In genomic region chr11:106167435-106167834, GRCm38 (mm10) we compare ENCODE assay signal across 18 mouse cellular contexts. TPM values are rescaled to one million over a fixed set of nuclear protein-coding genes. Genes with fewer than 3 reads are reported as not detected.
DNase-seq lines count a peak whose midpoint lies in the region; ATAC-seq lines count a peak whose summit lies in the region.
"Had no signal": no experiment of that assay in that cellular context is flagged by ENCODE, and none has a peak within 500 bp of the region (broad histone marks: within the 10 kb centered on the region; RNA-seq: fewer than 3 reads in every experiment).

No protein-coding gene starts in this region.

- 88% methylated on average over 5 of the region's 5 CpGs for WGBS in limb, embryonic 10.5 days
- WGBS in forebrain, embryonic 10.5 days = 86% methylated on average over 5 of the region's 5 CpGs

- no peaks in the 10 kb centered on the region for H3K27me3 ChIP-seq in limb, embryonic 10.5 days (ENCODE audit: low read depth, poor library complexity, severe bottlenecking)
- H3K27me3 ChIP-seq in forebrain, embryonic 10.5 days (ENCODE audit: poor library complexity, severe bottlenecking) = no peaks in the 10 kb centered on the region
- H3K27me3 ChIP-seq: forebrain, embryonic 12.5 days; kidney, embryonic 15.5 days; limb, embryonic 13.5 days; neural tube, embryonic 12.5 days had no signal

- no peaks in the 10 kb centered on the region for H3K4me1 ChIP-seq in limb, embryonic 10.5 days
- H3K4me1 ChIP-seq in forebrain, embryonic 10.5 days = no peaks in the 10 kb centered on the region; the same call in 1 of the 2 replicates
- H3K4me1 ChIP-seq: forebrain, embryonic 12.5 days; kidney, embryonic 15.5 days; neural tube, embryonic 12.5 days had no signal

- no peak overlapping the region for H3K4me3 ChIP-seq in limb, embryonic 10.5 days
- no peak overlapping the region for H3K4me3 ChIP-seq in forebrain, embryonic 10.5 days
- H3K4me3 ChIP-seq: forebrain, embryonic 12.5 days; kidney, embryonic 15.5 days; limb, embryonic 13.5 days; neural tube, embryonic 12.5 days had no signal

- H3K36me3 ChIP-seq in limb, embryonic 10.5 days = peaks cover 86% of the 10 kb centered on the region
- peaks cover 82% of the 10 kb centered on the region for H3K36me3 ChIP-seq in forebrain, embryonic 10.5 days (replicated peaks)

- H3K27ac ChIP-seq in limb, embryonic 10.5 days = no peak overlapping the region
- H3K27ac ChIP-seq in forebrain, embryonic 10.5 days = no peak overlapping the region
- H3K27ac ChIP-seq: forebrain, embryonic 12.5 days; kidney, embryonic 15.5 days; limb, embryonic 13.5 days; macrophage; neural tube, embryonic 12.5 days had no signal

- no peaks in the 10 kb centered on the region for H3K9me3 ChIP-seq in limb, embryonic 10.5 days (replicated peaks)
- H3K9me3 ChIP-seq in forebrain, embryonic 10.5 days = no peaks in the 10 kb centered on the region
- H3K9me3 ChIP-seq: forebrain, embryonic 12.5 days; kidney, embryonic 15.5 days; limb, embryonic 13.5 days; neural tube, embryonic 12.5 days had no signal

- ATAC-seq in inflammation-experienced regulatory T-cells, adult 6 months = peak; percentile 87

- peak; percentile 64 for DNase-seq in 3T3-L1 (ENCODE audit: low read depth, low spot score)
- DNase-seq in CD4-positive helper T cell, adult 2 months (ENCODE audit: low read depth, low spot score) = peak; percentile 89
- peak; percentile 71 to 76 for DNase-seq in spleen, postnatal 36 days (ENCODE audit: low spot score in 2 of 2)
- no peak for DNase-seq in limb, embryonic 10.5 days (ENCODE audit: low spot score)
- DNase-seq in adrenal gland, adult 8-10 months = no peak
- DNase-seq in forebrain, embryonic 10.5 days (ENCODE audit: extremely low spot score, low spot score) = no peak
- DNase-seq in gastrocnemius, adult 18-20 months (ENCODE audit: low spot score) = no peak
- DNase-seq: cerebellum, adult 11-12 months; gastrocnemius, postnatal 36 days had no signal

RNA-seq across cellular contexts. Expression of gene Limd2, which starts 6.8 kb away (rescaled TPM):
- polyA plus RNA-seq in inflammation-experienced regulatory T-cells, adult 6 months (2017; shearing (Covaris generic)) = 100 to 1,000 TPM; 535 to 666 (median 652) TPM
- polyA plus RNA-seq in limb, embryonic 10.5 days (2016; fragmentation: Nextera tagmentation; extraction: Ambion mirVana) = 603 and 638 TPM in 2 replicates
- total RNA-seq in adrenal gland, adult 8-10 months (2022) = 10 to 100 TPM in 3 of 4 experiments, 1 to 10 TPM in 1; 9.6 to 18.9 (median 14.3) TPM
- polyA plus RNA-seq in forebrain, embryonic 10.5 days (2016; fragmentation: Nextera tagmentation; extraction: Ambion mirVana) = 364 and 375 TPM in 2 replicates
- total RNA-seq in gastrocnemius, adult 18-20 months (2021) = 1 to 10 TPM; 3.2 to 3.6 TPM

RNA-seq across cellular contexts. Expression of gene Gm10840, which starts 6.8 kb away (rescaled TPM):
- polyA plus RNA-seq in inflammation-experienced regulatory T-cells, adult 6 months (2017; shearing (Covaris generic)) = not detected
- 1.0 TPM in 1 of 2 replicates, not detected in the other for polyA plus RNA-seq in limb, embryonic 10.5 days (2016; fragmentation: Nextera tagmentation; extraction: Ambion mirVana)
- total RNA-seq in adrenal gland, adult 8-10 months (2022) = not detected
- 0.82 TPM in 1 of 2 replicates, not detected in the other for polyA plus RNA-seq in forebrain, embryonic 10.5 days (2016; fragmentation: Nextera tagmentation; extraction: Ambion mirVana)
- total RNA-seq in gastrocnemius, adult 18-20 months (2021) = not detected
- total RNA-seq: adrenal gland, adult 2 months; gastrocnemius, postnatal 36 days; heart, postnatal 25 days; layer of hippocampus, postnatal 14 days had no signal
- polyA plus RNA-seq: adrenal gland, adult 2 months; forebrain, embryonic 12.5 days; kidney, embryonic 15.5 days; limb, embryonic 13.5 days; macrophage; neural tube, embryonic 12.5 days had no signal

RNA-seq across cellular contexts. Expression of gene Strada, which starts 34.5 kb away (rescaled TPM):
- polyA plus RNA-seq in inflammation-experienced regulatory T-cells, adult 6 months (2017; shearing (Covaris generic)) = 10 to 100 TPM; 28.1 to 45.4 (median 37.4) TPM
- 37.8 and 45.3 TPM in 2 replicates for polyA plus RNA-seq in limb, embryonic 10.5 days (2016; fragmentation: Nextera tagmentation; extraction: Ambion mirVana)
- total RNA-seq in adrenal gland, adult 8-10 months (2022) = 10 to 100 TPM; 15.1 to 26.8 (median 19.3) TPM
- 41.4 and 41.9 TPM in 2 replicates for polyA plus RNA-seq in forebrain, embryonic 10.5 days (2016; fragmentation: Nextera tagmentation; extraction: Ambion mirVana)
- 10 to 100 TPM; 13.7 to 14.1 TPM for total RNA-seq in gastrocnemius, adult 18-20 months (2021)

RNA-seq across cellular contexts. Expression of gene Ccdc47, which starts 48.7 kb away (rescaled TPM):
- polyA plus RNA-seq in inflammation-experienced regulatory T-cells, adult 6 months (2017; shearing (Covaris generic)) = 10 to 100 TPM; 77.0 to 93.9 (median 77.0) TPM
- polyA plus RNA-seq in limb, embryonic 10.5 days (2016; fragmentation: Nextera tagmentation; extraction: Ambion mirVana) = 57.4 and 60.1 TPM in 2 replicates
- 100 to 1,000 TPM in 3 of 4 experiments, 10 to 100 TPM in 1; 84.3 to 125 (median 116) TPM for total RNA-seq in adrenal gland, adult 8-10 months (2022)
- polyA plus RNA-seq in forebrain, embryonic 10.5 days (2016; fragmentation: Nextera tagmentation; extraction: Ambion mirVana) = 77.3 and 77.4 TPM in 2 replicates
- 10 to 100 TPM; 74.0 to 79.0 TPM for total RNA-seq in gastrocnemius, adult 18-20 months (2021)

RNA-seq across cellular contexts. Expression of gene Ddx42, which starts 49.3 kb away (rescaled TPM):
- polyA plus RNA-seq in inflammation-experienced regulatory T-cells, adult 6 months (2017; shearing (Covaris generic)) = 10 to 100 TPM; 55.6 to 92.5 (median 83.3) TPM
- polyA plus RNA-seq in limb, embryonic 10.5 days (2016; fragmentation: Nextera tagmentation; extraction: Ambion mirVana) = 94.9 and 108 TPM in 2 replicates
- total RNA-seq in adrenal gland, adult 8-10 months (2022) = 10 to 100 TPM; 53.4 to 71.6 (median 64.1) TPM
- 105 and 109 TPM in 2 replicates for polyA plus RNA-seq in forebrain, embryonic 10.5 days (2016; fragmentation: Nextera tagmentation; extraction: Ambion mirVana)
- total RNA-seq in gastrocnemius, adult 18-20 months (2021) = 10 to 100 TPM; 25.8 to 26.2 TPM

Comparison
In these comparisons a context has a peak if more than half of its experiments do, and no peak if none do; other contexts are left out.
1. DNase-seq: peak in 3T3-L1 (single experiment), CD4-positive helper T cell, adult 2 months (single experiment) and spleen, postnatal 36 days (2 of 2); none in limb, embryonic 10.5 days (single experiment), adrenal gland, adult 8-10 months (single experiment), forebrain, embryonic 10.5 days (single experiment) and gastrocnemius, adult 18-20 months (single experiment).